Mouse (Mus musculus): Measurements from ENCODE around the gene Fbxw21. TPM values are rescaled to one million over a fixed set of nuclear protein-coding genes. Genes with fewer than 3 reads are reported as not detected.
"Not testable (repeated sequence)": the region's sequence is repeated elsewhere in the genome, so short reads cannot be mapped to it uniquely, and the experiment has no call there.

Fbxw21 gene
- not detected in 2 replicates for polyA plus RNA-seq (2011; ENCODE audit: insufficient read length, low read depth, missing spikeins)

- no peak within 1 kb of the TSS for H3K27ac ChIP-seq (ENCODE audit: insufficient read depth, low read length)
- no peak within 1 kb of the TSS for H3K4me3 ChIP-seq (ENCODE audit: insufficient read depth, low read length)
- TF ChIP-seq POLR2A (IDR thresholded peaks at IDR 0.05; ENCODE audit: low read depth, low read length): no peak
- TF ChIP-seq CTCF (IDR thresholded peaks at IDR 0.05; ENCODE audit: borderline replicate concordance, insufficient read depth, low read length): no peak
- no peaks in the 10 kb centered on the region for H3K4me1 ChIP-seq (ENCODE audit: control insufficient read depth, insufficient read depth, low read length)
Observed at GRCm38 (mm10) chr9:109161941-109162340, at the start of gene Fbxw21. Fbxw21 (minus strand) TSS chr9:109162041.

GRCm38 (mm10) chr9:109201347-109201746 lies 39.5 kb upstream of the Fbxw21 start:
- H3K27ac ChIP-seq (ENCODE audit: insufficient read depth, low read length); H3K4me1 ChIP-seq (ENCODE audit: control insufficient read depth, insufficient read depth, low read length); H3K4me3 ChIP-seq (ENCODE audit: insufficient read depth, low read length): not testable (repeated sequence)

- no peak overlapping the region for H3K27ac ChIP-seq (ENCODE audit: insufficient read depth, low read length)
- H3K4me1 ChIP-seq (ENCODE audit: control insufficient read depth, insufficient read depth, low read length): no peaks in the 10 kb centered on the region
- TF ChIP-seq POLR2A (IDR thresholded peaks at IDR 0.05; ENCODE audit: low read depth, low read length) (no peak), CTCF (IDR thresholded peaks at IDR 0.05; ENCODE audit: borderline replicate concordance, insufficient read depth, low read length) (no peak)
Observed at GRCm38 (mm10) chr9:109200349-109200748, 38.5 kb upstream of the Fbxw21 start.

GRCm38 (mm10) chr9:109199353-109199752 lies 37.5 kb upstream of the Fbxw21 start:
- Histone ChIP-seq H3K4me1 (ENCODE audit: control insufficient read depth, insufficient read depth, low read length) (no peaks in the 10 kb centered on the region), H3K27ac (ENCODE audit: insufficient read depth, low read length) (no peak overlapping the region), H3K4me3 (ENCODE audit: insufficient read depth, low read length) (no peak overlapping the region)
- TF ChIP-seq CTCF (IDR thresholded peaks at IDR 0.05; ENCODE audit: borderline replicate concordance, insufficient read depth, low read length) (no peak), POLR2A (IDR thresholded peaks at IDR 0.05; ENCODE audit: low read depth, low read length) (no peak)

More at GRCm38 (mm10) chr9:109200349-109200748, 38.5 kb upstream of the Fbxw21 start:
- H3K4me3 ChIP-seq (ENCODE audit: insufficient read depth, low read length): no peak overlapping the region

GRCm38 (mm10) chr9:109195875-109196274 lies 34.0 kb upstream of the Fbxw21 start, which contains the start of gene Fbxw13:
Fbxw13 (minus strand) TSS chr9:109195975.
- H3K4me3 ChIP-seq (ENCODE audit: insufficient read depth, low read length); H3K27ac ChIP-seq (ENCODE audit: insufficient read depth, low read length); H3K4me1 ChIP-seq (ENCODE audit: control insufficient read depth, insufficient read depth, low read length): not testable (repeated sequence)

GRCm38 (mm10) chr9:109177208-109177607 lies 15.4 kb upstream of the Fbxw21 start:
- Histone ChIP-seq H3K27ac (ENCODE audit: insufficient read depth, low read length) (no peak overlapping the region), H3K4me1 (ENCODE audit: control insufficient read depth, insufficient read depth, low read length) (no peaks in the 10 kb centered on the region), H3K4me3 (ENCODE audit: insufficient read depth, low read length) (no peak overlapping the region)
- no peak for TF ChIP-seq POLR2A (IDR thresholded peaks at IDR 0.05; ENCODE audit: low read depth, low read length)
- no peak for TF ChIP-seq CTCF (IDR thresholded peaks at IDR 0.05; ENCODE audit: borderline replicate concordance, insufficient read depth, low read length)

GRCm38 (mm10) chr9:109176301-109176700 lies 14.5 kb upstream of the Fbxw21 start:
- H3K27ac ChIP-seq (ENCODE audit: insufficient read depth, low read length): no peak overlapping the region
- no peak for TF ChIP-seq POLR2A (IDR thresholded peaks at IDR 0.05; ENCODE audit: low read depth, low read length)
- no peak for TF ChIP-seq CTCF (IDR thresholded peaks at IDR 0.05; ENCODE audit: borderline replicate concordance, insufficient read depth, low read length)
- no peak overlapping the region for H3K4me3 ChIP-seq (ENCODE audit: insufficient read depth, low read length)
- no peaks in the 10 kb centered on the region for H3K4me1 ChIP-seq (ENCODE audit: control insufficient read depth, insufficient read depth, low read length)

GRCm38 (mm10) chr9:109167316-109167715 lies 5.5 kb upstream of the Fbxw21 start:
- TF ChIP-seq CTCF (IDR thresholded peaks at IDR 0.05; ENCODE audit: borderline replicate concordance, insufficient read depth, low read length) (no peak), POLR2A (IDR thresholded peaks at IDR 0.05; ENCODE audit: low read depth, low read length) (no peak)
- Histone ChIP-seq H3K27ac (ENCODE audit: insufficient read depth, low read length) (no peak overlapping the region), H3K4me3 (ENCODE audit: insufficient read depth, low read length) (no peak overlapping the region), H3K4me1 (ENCODE audit: control insufficient read depth, insufficient read depth, low read length) (no peaks in the 10 kb centered on the region)

- H3K4me1 ChIP-seq (ENCODE audit: control insufficient read depth, insufficient read depth, low read length); H3K4me3 ChIP-seq (ENCODE audit: insufficient read depth, low read length); H3K27ac ChIP-seq (ENCODE audit: insufficient read depth, low read length): not testable (repeated sequence)
Observed at GRCm38 (mm10) chr9:109140414-109140813, 21.4 kb downstream of the Fbxw21 start.

- Histone ChIP-seq H3K27ac (ENCODE audit: insufficient read depth, low read length) (no peak overlapping the region), H3K4me3 (ENCODE audit: insufficient read depth, low read length) (no peak overlapping the region), H3K4me1 (ENCODE audit: control insufficient read depth, insufficient read depth, low read length) (no peaks in the 10 kb centered on the region)
- TF ChIP-seq CTCF (IDR thresholded peaks at IDR 0.05; ENCODE audit: borderline replicate concordance, insufficient read depth, low read length): no peak
- TF ChIP-seq POLR2A (IDR thresholded peaks at IDR 0.05; ENCODE audit: low read depth, low read length): no peak
Observed at GRCm38 (mm10) chr9:109130076-109130475, 31.8 kb downstream of the Fbxw21 start.

GRCm38 (mm10) chr9:109128211-109128610 lies 33.6 kb downstream of the Fbxw21 start:
- Histone ChIP-seq H3K4me3 (ENCODE audit: insufficient read depth, low read length) (no peak overlapping the region), H3K4me1 (ENCODE audit: control insufficient read depth, insufficient read depth, low read length) (no peaks in the 10 kb centered on the region), H3K27ac (ENCODE audit: insufficient read depth, low read length) (no peak overlapping the region)
- no peak for TF ChIP-seq POLR2A (IDR thresholded peaks at IDR 0.05; ENCODE audit: low read depth, low read length)
- TF ChIP-seq CTCF (IDR thresholded peaks at IDR 0.05; ENCODE audit: borderline replicate concordance, insufficient read depth, low read length): no peak

Data from embryonic fibroblast, embryonic 13.5 days (primary cell).